Mouse (Mus musculus) ES-E14 (cell line): ENCODE results near the gene Ccdc13. TPM values are rescaled to one million over a fixed set of nuclear protein-coding genes. Genes with fewer than 3 reads are reported as not detected.

ENCODE experiments used
- DNase-seq: peaks from one replicate; pipeline ENCODE4 v3.0.0-alpha.2; 2013; ENCODE audit warnings: low read depth, low spot score
- H3K27ac ChIP-seq: 2 replicates; pipeline ENCODE4 v1.5.1; 2012; ENCODE audit warnings: low read depth, mild to moderate bottlenecking, low read length, moderate library complexity, mixed read lengths; ENCODE audit not compliant: poor library complexity, insufficient read depth, severe bottlenecking
- H3K36me3 ChIP-seq: 2 replicates; pipeline ENCODE4 v1.6.1; 2012; ENCODE audit warnings: mild to moderate bottlenecking, low read length, moderate library complexity, mixed read lengths; ENCODE audit not compliant: control insufficient read depth, poor library complexity, insufficient read depth, severe bottlenecking
- H3K4me1 ChIP-seq, 2 experiments: fragments of 150-350 bp in 1 of 2; sonication (generic) in 1 of 2; 2 replicates each; pipeline ENCODE4 v1.6.1; 2012; ENCODE audit warnings: low read length in 2 of 2, mild to moderate bottlenecking in 1 of 2, mixed read lengths in 1 of 2; ENCODE audit not compliant: control insufficient read depth in 2 of 2, insufficient read depth in 2 of 2, poor library complexity in 1 of 2
- H3K4me3 ChIP-seq, 2 experiments: fragments of 150-350 bp in 1 of 2; sonication (generic) in 1 of 2; 2 replicates each; pipeline ENCODE4 v1.5.1; 2012; ENCODE audit warnings: low read length in 2 of 2, low read depth in 1 of 2, mild to moderate bottlenecking in 1 of 2, mixed read lengths in 1 of 2; ENCODE audit not compliant: insufficient read depth in 1 of 2, poor library complexity in 1 of 2, severe bottlenecking in 1 of 2
- H3K9ac ChIP-seq: 2 replicates; pipeline ENCODE4 v1.6.1; 2012; ENCODE audit warnings: low read depth, mild to moderate bottlenecking, low read length, mixed read lengths; ENCODE audit not compliant: poor library complexity, insufficient read depth, severe bottlenecking
- H3K9me3 ChIP-seq: fragments of 150-350 bp; sonication (generic); 2 replicates; pipeline ENCODE4 v1.6.1; 2012; ENCODE audit warnings: low read depth, mild to moderate bottlenecking, low read length; ENCODE audit not compliant: control insufficient read depth, insufficient read depth
- CHD2 ChIP-seq: IDR thresholded peaks from 2 replicates; pipeline ENCODE4 v1.6.1; 2014; ENCODE audit warnings: mild to moderate bottlenecking, low read depth, low read length, inconsistent platforms
- HCFC1 ChIP-seq: IDR thresholded peaks from 2 replicates; pipeline ENCODE4 v1.6.1; 2012; ENCODE audit warnings: low read length, inconsistent platforms, borderline replicate concordance; ENCODE audit not compliant: insufficient read depth
- MAFK ChIP-seq: IDR thresholded peaks from 2 replicates; pipeline ENCODE4 v1.6.1; 2014; ENCODE audit warnings: mild to moderate bottlenecking, low read depth, low read length, inconsistent platforms; ENCODE audit not compliant: insufficient read depth
- ZC3H11A ChIP-seq: IDR thresholded peaks from 2 replicates; pipeline ENCODE4 v1.6.1; 2012; ENCODE audit warnings: low read depth, mild to moderate bottlenecking, inconsistent platforms, low read length, borderline replicate concordance
- ZNF384 ChIP-seq: IDR thresholded peaks from 2 replicates; pipeline ENCODE4 v1.6.1; 2012; ENCODE audit warnings: low read depth, low read length, inconsistent platforms
- in situ Hi-C, 2 experiments: fragments of 600-800 bp; cut with MboI; formaldehyde crosslinking; loops; one replicate each; pipeline ENCODE4 v1.15.1; 2025; ENCODE audit warnings: low sequenced_read_pairs in 2 of 2, inconsistent platforms in 1 of 2; ENCODE audit not compliant: unreplicated experiment in 2 of 2
- total RNA-seq: library from RNA; depleted of rRNA; stranded (reverse); fragments of 300-350 nt; gene quantifications from 2 replicates; pipeline ENCODE4 v1.2.3, GENCODE M21; 2012; rRNA removed

Ccdc13 gene
- total RNA-seq, 1 experiment, result 0.58 TPM

DNA sequence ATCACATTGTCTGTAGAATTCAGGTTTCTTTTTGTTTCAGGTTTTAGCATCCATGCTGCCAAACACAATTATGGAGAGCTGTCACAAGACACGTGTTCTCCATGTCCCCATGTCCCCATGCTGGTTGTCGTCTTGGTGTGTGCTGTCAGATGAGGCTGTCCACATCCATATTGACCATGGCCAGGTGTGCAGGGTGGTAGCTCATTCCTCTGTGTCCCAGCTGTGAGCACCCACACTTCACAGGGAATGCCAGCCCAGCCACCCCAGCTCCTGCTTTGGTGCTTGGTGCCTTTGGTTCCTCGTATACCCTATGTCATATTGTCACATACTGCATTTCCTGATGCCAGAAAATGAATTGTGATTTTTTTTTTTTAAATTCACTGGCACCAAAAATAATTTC is 84.6 kb downstream of the Ccdc13 start:
- in situ Hi-C loops, result no loop called here
- Histone ChIP-seq H3K4me1 (peaks cover 0 to 10% of the 10 kb centered on the region in 2 experiments; a peak in 1 of 4 replicates), H3K27ac (no peak overlapping the region), H3K4me3 (no peak overlapping the region), H3K9me3 (no peaks in the 10 kb centered on the region), H3K36me3 (peaks cover 32% of the 10 kb centered on the region), H3K9ac (no peak overlapping the region)
- DNase-seq, result no peak
- no peak for TF ChIP-seq CHD2
- no peak for TF ChIP-seq ZC3H11A
- no peak for TF ChIP-seq ZNF384
- TF ChIP-seq MAFK, result no peak
- no peak for TF ChIP-seq HCFC1

DNA sequence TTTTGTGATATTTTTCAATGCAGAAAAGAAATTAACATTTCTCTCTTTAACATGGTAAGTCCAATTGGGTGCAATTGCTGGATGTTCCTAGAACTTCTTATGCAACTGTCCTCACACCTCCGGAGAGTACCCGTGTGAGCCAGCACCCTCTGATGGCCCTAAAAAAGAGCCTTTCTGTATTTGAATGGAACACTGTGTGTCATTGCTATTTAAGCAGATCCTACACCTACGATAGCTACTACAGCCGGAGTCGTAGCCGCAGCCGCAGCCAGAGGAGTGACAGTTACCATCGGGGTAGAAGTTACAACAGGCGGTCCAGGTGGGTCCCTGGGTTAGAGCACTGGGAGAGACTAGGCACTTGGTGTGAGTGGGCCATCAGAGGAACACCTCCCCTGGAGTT is 86.5 kb downstream of the Ccdc13 start:
- Histone ChIP-seq H3K4me1 (0 out of 4 replicates have a peak, but pooled peaks cover 0 to 2% of the 10 kb centered on the region in 2 experiments), H3K4me3 (no peak overlapping the region), H3K9ac (no peak overlapping the region), H3K36me3 (peaks cover 47% of the 10 kb centered on the region), H3K9me3 (no peaks in the 10 kb centered on the region), H3K27ac (no peak overlapping the region)
- TF ChIP-seq HCFC1 (no peak), ZNF384 (no peak), ZC3H11A (no peak), MAFK (no peak)
- DNase-seq, result no peak
- in situ Hi-C loops, result no loop called here

Other genes with a start within 250 kb of the Ccdc13 start
- gene Lyzl4, start 197.4 kb downstream of the Ccdc13 start, total RNA-seq, result 0.58 TPM in 2 replicates
- 0.31 and 0.90 TPM in 2 replicates for gene Vipr1, start 196.7 kb downstream of the Ccdc13 start, total RNA-seq
- 8.4 and 11.2 TPM in 2 replicates for gene Sec22c, start 134.0 kb downstream of the Ccdc13 start, total RNA-seq
- 22.3 and 40.8 TPM in 2 replicates for gene Ss18l2, start 129.1 kb downstream of the Ccdc13 start, total RNA-seq
- 57.8 and 69.6 TPM in 2 replicates for gene Nktr, start 120.3 kb downstream of the Ccdc13 start, total RNA-seq
- gene Zfp651, start 80.1 kb downstream of the Ccdc13 start, total RNA-seq, result 6.7 and 8.0 TPM in 2 replicates
- gene Klhl40, start 61.9 kb downstream of the Ccdc13 start, total RNA-seq, result 0.21 and 0.62 TPM in 2 replicates
- 0.09 TPM in 1 of 2 replicates, not detected in the other for gene Hhatl, start 47.0 kb downstream of the Ccdc13 start, total RNA-seq
- 63.5 and 81.2 TPM in 2 replicates for gene Higd1a, start 18.9 kb upstream of the Ccdc13 start, total RNA-seq
- 0.22 and 0.26 TPM in 2 replicates for gene Ackr2, start 58.9 kb upstream of the Ccdc13 start, total RNA-seq
- not detected in 2 replicates for gene Cyp8b1, start 76.8 kb upstream of the Ccdc13 start, total RNA-seq
- 0.32 and 0.36 TPM in 2 replicates for gene Fam198a, start 111.5 kb upstream of the Ccdc13 start, total RNA-seq
- 12.9 and 21.6 TPM in 2 replicates for gene Pomgnt2, start 157.6 kb upstream of the Ccdc13 start, total RNA-seq